Mouse (Mus musculus): ENCODE data around the gene Olfr212. TPM values are rescaled to one million over a fixed set of nuclear protein-coding genes. Genes with fewer than 3 reads are reported as not detected.

The Olfr212 gene
- total and polyA plus RNA-seq, 3 experiments, result not detected

Other genes starting within 250 kb of the Olfr212 start
- gene Zfand4, start 242.3 kb upstream of the Olfr212 start, total RNA-seq (2012; rRNA removed), result 3.0 and 3.1 TPM in 2 replicates
- gene Zfand4, start 242.3 kb upstream of the Olfr212 start, total RNA-seq (2014; rRNA removed), result 2.2 and 2.7 TPM in 2 replicates
- 3.8 and 4.4 TPM in 2 replicates for gene Zfand4, start 242.3 kb upstream of the Olfr212 start, polyA plus RNA-seq (2012; ENCODE audit: insufficient read length, low read depth)
- 7.8 and 8.0 TPM in 2 replicates for gene March8, start 168.5 kb upstream of the Olfr212 start, total RNA-seq (2012; rRNA removed)
- 4.9 and 6.6 TPM in 2 replicates for gene March8, start 168.5 kb upstream of the Olfr212 start, total RNA-seq (2014; rRNA removed)
- gene March8, start 168.5 kb upstream of the Olfr212 start, polyA plus RNA-seq (2012; ENCODE audit: insufficient read length, low read depth), result 4.3 and 4.9 TPM in 2 replicates
- gene Alox5, start 45.3 kb upstream of the Olfr212 start, total RNA-seq (2012; rRNA removed), result not detected in 2 replicates
- gene Alox5, start 45.3 kb upstream of the Olfr212 start, total RNA-seq (2014; rRNA removed), result not detected in 2 replicates
- gene Alox5, start 45.3 kb upstream of the Olfr212 start, polyA plus RNA-seq (2012; ENCODE audit: insufficient read length, low read depth), result not detected in 2 replicates
- gene Olfr211, start 17.4 kb upstream of the Olfr212 start, total RNA-seq (2012; rRNA removed), result not detected in 2 replicates
- gene Olfr211, start 17.4 kb upstream of the Olfr212 start, total RNA-seq (2014; rRNA removed), result not detected in 2 replicates
- not detected in 2 replicates for gene Olfr211, start 17.4 kb upstream of the Olfr212 start, polyA plus RNA-seq (2012; ENCODE audit: insufficient read length, low read depth)
- not detected in 2 replicates for gene Olfr213, start 31.9 kb downstream of the Olfr212 start, total RNA-seq (2012; rRNA removed)
- not detected in 2 replicates for gene Olfr213, start 31.9 kb downstream of the Olfr212 start, total RNA-seq (2014; rRNA removed)
- not detected in 2 replicates for gene Olfr213, start 31.9 kb downstream of the Olfr212 start, polyA plus RNA-seq (2012; ENCODE audit: insufficient read length, low read depth)
- 0.80 and 1.1 TPM in 2 replicates for gene Gm5580, start 44.6 kb downstream of the Olfr212 start, total RNA-seq (2012; rRNA removed)
- 2.9 and 3.7 TPM in 2 replicates for gene Gm5580, start 44.6 kb downstream of the Olfr212 start, total RNA-seq (2014; rRNA removed)
- gene Gm5580, start 44.6 kb downstream of the Olfr212 start, polyA plus RNA-seq (2012; ENCODE audit: insufficient read length, low read depth), result 0.29 and 0.56 TPM in 2 replicates
- not detected in 2 replicates for gene Olfr214, start 47.7 kb downstream of the Olfr212 start, total RNA-seq (2012; rRNA removed)
- not detected in 2 replicates for gene Olfr214, start 47.7 kb downstream of the Olfr212 start, total RNA-seq (2014; rRNA removed)
- gene Olfr214, start 47.7 kb downstream of the Olfr212 start, polyA plus RNA-seq (2012; ENCODE audit: insufficient read length, low read depth), result not detected in 2 replicates
- not detected in 2 replicates for gene Olfr215, start 77.7 kb downstream of the Olfr212 start, total RNA-seq (2012; rRNA removed)
- not detected in 2 replicates for gene Olfr215, start 77.7 kb downstream of the Olfr212 start, total RNA-seq (2014; rRNA removed)
- gene Olfr215, start 77.7 kb downstream of the Olfr212 start, polyA plus RNA-seq (2012; ENCODE audit: insufficient read length, low read depth), result not detected in 2 replicates
- 11.9 and 13.0 TPM in 2 replicates for gene Zfp422, start 122.5 kb downstream of the Olfr212 start, total RNA-seq (2012; rRNA removed)
- gene Zfp422, start 122.5 kb downstream of the Olfr212 start, total RNA-seq (2014; rRNA removed), result 25.9 and 33.4 TPM in 2 replicates
- gene Zfp422, start 122.5 kb downstream of the Olfr212 start, polyA plus RNA-seq (2012; ENCODE audit: insufficient read length, low read depth), result 31.1 and 33.2 TPM in 2 replicates
- gene Depp1, start 144.1 kb downstream of the Olfr212 start, total RNA-seq (2012; rRNA removed), result 0.13 and 0.34 TPM in 2 replicates
- not detected in 2 replicates for gene Depp1, start 144.1 kb downstream of the Olfr212 start, total RNA-seq (2014; rRNA removed)
- 0.31 and 0.47 TPM in 2 replicates for gene Depp1, start 144.1 kb downstream of the Olfr212 start, polyA plus RNA-seq (2012; ENCODE audit: insufficient read length, low read depth)
- gene Rassf4, start 167.4 kb downstream of the Olfr212 start, total RNA-seq (2012; rRNA removed), result 29.0 and 32.3 TPM in 2 replicates
- 13.5 and 17.3 TPM in 2 replicates for gene Rassf4, start 167.4 kb downstream of the Olfr212 start, total RNA-seq (2014; rRNA removed)
- gene Rassf4, start 167.4 kb downstream of the Olfr212 start, polyA plus RNA-seq (2012; ENCODE audit: insufficient read length, low read depth), result 69.0 and 74.9 TPM in 2 replicates
- 0.04 TPM in 2 replicates for gene Tmem72, start 210.4 kb downstream of the Olfr212 start, total RNA-seq (2012; rRNA removed)
- gene Tmem72, start 210.4 kb downstream of the Olfr212 start, total RNA-seq (2014; rRNA removed), result 0.01 TPM in 2 replicates
- 0.01 TPM in 2 replicates for gene Tmem72, start 210.4 kb downstream of the Olfr212 start, polyA plus RNA-seq (2012; ENCODE audit: insufficient read length, low read depth)

Measured in CH12.LX (cell line).